Mouse (Mus musculus): ENCODE data around the gene Tnfrsf1a.

The Tnfrsf1a gene

DNA sequence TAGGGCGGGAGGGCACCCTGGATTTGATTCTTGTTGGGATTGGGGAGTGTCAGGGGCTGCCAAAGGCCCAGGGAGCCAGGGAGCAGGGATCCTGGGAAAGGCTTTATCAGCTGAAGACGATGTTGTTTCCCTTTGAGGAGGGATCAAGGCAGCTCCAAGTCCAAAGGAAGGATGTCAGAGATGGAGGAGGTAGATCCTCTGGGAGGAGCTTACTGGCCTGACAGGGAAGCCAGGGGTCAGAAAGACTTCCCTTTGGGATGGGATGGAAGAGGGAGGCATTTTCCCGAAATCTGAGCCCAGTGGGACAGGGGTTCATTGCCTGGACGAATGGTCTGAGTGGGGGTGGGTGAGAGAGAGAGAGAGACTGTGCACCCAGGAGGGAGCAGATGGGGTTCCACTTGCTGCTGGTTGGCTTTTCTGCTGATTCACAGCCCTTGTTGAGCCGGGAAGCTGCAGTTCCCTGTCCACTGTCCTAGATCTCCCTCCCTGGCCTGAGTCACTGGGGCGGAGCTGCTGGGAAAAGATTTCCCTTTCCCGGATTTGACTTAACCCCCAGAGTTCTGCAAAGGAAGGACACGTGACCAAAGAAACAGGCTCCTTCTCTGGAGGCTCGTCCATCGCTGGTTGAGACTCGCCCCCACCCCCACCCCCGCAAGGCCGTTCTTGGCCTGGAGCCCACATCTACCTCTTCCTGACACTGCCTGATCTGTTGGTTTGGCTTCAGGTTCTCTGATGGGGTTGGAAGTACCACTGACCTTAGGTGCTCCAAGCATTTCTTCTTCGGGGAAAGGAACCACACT lies 5.4 kb downstream of the Tnfrsf1a start:
- no peak for DNase-seq (ENCODE audit: low spot score)

DNA sequence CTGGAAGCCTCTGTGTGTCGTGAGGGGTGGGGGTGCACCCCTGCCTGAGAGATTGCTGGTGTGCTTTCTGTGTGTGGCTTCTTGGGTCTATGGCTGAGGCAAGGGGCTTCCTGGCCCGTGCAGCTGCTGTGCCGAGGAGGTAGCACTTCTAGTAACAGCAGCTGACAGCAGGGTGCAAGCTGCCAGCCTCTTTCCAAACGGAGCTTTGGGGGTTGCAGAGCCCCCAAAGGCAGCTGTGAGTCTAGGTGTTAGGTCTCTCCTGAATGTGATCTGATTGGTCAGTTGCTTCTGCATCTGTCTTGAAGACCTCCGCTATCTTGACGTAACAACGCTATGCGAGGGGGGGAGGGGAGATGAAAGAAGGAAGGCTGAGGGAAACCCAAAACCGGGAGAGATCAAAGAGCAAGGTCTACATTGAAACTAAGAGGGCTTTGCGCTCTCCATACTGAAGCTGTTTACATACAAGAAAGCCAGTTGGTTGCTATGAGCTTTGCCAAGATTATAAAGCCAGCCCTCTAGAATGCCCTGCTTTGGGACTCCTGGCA lies 6.1 kb downstream of the Tnfrsf1a start:
- no peak for DNase-seq (ENCODE audit: low spot score)

DNA sequence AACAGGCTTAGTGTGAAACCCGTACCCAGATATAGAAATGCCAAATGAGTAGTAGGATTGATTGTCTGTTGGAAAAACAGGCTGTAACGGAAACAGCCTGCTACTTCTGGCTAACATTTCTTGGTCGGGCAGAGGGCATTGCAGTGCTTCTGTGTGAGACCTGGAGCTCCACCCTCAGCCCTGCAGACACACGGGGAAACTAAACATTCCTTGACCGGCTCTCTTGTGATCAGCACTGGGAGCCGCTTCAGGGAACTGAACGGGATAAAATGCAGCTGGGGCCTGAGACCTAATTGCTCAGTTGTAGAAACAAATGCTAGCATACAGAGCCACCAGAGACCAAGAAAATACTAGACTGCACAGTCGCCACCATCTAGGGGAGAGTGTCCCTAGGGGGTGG lies 7.1 kb downstream of the Tnfrsf1a start:
- DNase-seq (ENCODE audit: low spot score): no peak

DNA sequence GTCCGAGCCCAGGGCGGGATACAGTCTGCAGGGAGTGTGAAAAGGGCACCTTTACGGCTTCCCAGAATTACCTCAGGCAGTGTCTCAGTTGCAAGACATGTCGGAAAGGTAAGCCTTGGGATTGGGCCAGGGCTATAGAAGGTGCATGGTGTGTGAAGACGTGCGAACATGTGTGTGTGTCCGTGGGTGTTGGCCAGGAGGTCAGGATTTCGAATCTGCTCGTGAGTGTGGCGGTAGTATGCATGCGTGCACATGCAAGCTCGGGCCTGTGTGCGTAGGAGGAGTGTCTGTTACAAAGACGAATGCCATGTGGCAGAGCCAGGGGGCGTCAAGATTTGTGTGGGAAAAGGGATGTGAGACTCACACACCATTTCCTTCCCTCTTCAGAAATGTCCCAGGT lies 8.2 kb downstream of the Tnfrsf1a start:
- no peak for DNase-seq (ENCODE audit: low spot score)

DNA sequence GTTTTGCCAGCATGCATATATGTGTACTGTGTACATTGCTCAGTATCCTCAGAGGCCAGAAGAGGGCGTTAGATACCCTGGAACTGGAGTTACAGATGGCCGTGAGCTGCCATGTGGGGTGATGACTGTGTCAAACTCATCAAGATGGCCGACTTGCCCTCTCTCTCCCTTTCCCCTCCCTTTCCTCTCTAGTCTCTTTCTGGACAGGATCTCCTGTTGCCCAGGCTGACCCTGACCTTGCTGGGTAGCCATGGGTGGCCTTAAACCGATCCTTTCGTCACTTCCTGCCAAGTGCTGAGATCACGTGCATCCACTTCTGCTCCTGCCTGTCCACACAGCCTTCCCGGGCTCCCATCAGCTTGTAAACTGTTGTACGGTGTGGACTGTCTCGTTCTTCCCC lies 10.8 kb downstream of the Tnfrsf1a start:
- DNase-seq (ENCODE audit: low spot score): no peak

DNA sequence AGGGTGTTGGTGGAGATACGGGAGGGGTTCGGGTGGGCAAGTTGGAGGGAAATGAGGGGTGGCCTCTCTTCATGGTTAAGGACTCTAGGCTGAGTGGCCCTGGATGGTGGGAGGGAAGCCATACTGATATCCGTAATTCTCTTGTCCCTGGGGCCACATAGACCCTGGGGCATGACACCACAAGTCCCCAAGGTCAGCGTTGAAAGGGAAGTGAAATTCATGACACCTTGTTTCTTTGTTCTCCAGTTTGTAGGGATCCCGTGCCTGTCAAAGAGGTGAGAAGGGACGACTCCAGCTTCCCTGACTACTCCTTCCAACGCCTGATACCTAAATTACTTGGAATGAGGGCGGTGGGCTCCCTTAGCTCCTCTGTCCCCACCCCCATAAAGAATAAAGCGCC lies 11.7 kb downstream of the Tnfrsf1a start:
- DNase-seq (ENCODE audit: low spot score): no peak

DNA sequence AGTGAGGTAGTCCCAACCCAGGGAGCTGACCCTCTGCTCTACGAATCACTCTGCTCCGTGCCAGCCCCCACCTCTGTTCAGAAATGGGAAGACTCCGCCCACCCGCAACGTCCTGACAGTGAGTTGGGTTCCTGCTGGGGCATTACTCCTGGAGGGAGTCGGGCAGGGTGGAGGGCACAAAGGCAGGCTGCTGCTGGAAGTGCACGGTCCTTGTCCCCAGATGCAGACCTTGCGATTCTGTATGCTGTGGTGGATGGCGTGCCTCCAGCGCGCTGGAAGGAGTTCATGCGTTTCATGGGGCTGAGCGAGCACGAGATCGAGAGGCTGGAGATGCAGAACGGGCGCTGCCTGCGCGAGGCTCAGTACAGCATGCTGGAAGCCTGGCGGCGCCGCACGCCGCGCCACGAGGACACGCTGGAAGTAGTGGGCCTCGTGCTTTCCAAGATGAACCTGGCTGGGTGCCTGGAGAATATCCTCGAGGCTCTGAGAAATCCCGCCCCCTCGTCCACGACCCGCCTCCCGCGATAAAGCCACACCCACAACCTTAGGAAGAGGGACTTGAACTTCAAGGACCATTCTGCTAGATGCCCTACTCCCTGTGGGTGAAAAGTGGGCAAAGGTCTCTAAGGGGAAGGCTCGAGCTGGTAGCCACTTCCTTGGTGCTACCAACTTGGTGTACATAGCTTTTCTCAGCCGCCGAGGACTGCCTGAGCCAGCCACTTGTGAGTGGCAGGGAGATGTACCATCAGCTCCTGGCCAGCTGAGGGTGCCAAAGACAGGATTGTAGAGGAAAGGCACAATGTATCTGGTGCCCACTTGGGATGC lies 12.5 kb downstream of the Tnfrsf1a start:
- DNase-seq (ENCODE audit: low spot score): no peak

DNA sequence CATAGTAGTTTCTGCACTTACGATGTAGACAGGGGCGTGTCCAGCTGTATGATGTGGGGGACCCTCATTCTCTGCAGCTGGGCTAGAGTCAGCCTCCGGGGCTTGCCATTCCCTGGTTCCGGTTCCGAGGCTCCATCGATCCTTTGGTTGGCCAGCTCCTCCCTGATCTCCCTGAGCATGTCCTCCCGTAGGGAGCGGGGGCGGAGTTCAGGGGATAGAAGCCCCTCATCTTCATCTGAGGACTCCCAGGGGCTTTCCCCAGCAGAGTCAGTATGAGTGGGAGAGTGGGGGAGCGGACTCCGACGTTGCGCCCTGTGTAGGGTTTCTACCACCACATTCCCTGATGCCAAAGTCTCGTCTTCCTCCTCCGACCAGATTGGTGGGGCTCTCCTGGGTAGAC lies 13.9 kb downstream of the Tnfrsf1a start:
- DNase-seq (ENCODE audit: low spot score): no peak

DNA sequence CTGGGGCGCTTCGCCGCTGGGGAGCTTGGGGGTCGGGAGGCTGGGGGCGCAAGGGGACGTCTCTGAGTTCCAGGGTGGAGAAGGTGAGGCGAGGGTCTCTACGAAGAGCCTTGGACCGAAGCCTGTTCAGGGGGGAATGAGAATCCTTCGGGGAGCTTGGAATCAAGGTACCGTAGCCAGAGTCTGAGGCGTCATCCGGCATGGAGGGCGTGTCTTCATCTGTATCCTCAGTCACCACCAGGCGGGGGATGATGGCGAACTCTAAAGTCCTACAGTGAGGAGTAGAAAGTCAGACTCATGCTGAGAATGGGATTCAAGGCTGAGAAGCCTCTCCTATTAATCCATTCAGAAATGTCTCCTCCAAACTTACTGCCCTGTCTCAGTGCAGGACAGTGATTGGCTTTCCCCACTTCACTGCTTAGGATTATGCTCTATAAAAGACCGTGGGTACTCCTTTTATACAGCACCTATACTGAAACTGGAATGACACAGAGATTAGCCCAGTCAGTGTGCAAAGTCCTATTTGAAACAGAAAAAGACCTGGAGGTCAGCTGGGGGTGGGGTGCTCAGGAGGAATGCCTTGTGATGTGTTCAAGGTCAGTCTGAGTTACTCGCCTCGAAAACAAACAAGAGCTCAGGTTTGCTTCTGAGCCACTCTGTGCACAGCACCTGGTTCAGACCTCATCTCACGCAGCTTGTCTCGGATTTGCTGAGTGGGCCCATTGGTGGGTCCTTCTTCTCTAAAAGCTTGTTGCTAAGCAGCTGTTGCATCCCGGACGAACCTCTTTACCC lies 14.5 kb downstream of the Tnfrsf1a start:
- DNase-seq (ENCODE audit: low spot score): no peak

DNA sequence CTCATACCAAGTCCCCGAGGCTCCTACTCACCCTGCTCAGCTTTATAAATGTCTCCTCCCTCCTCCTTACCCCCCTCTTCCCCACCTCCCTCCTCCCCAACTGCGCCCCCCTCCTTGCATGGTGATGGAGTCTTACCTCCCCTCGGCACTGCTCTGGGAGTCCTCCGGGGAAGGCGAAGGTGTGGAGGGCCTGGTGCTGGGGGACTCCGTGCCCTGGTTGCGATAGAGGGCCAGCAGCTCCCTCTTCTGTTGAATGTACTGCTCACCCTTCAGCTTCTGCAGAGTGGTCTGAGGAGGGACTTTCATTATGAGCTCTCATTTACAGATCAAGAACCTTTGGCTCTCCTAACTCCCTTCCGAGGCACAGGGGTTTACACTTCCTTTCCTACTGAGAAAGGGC lies 15.3 kb downstream of the Tnfrsf1a start:
- DNase-seq (ENCODE audit: low spot score): no peak

DNA sequence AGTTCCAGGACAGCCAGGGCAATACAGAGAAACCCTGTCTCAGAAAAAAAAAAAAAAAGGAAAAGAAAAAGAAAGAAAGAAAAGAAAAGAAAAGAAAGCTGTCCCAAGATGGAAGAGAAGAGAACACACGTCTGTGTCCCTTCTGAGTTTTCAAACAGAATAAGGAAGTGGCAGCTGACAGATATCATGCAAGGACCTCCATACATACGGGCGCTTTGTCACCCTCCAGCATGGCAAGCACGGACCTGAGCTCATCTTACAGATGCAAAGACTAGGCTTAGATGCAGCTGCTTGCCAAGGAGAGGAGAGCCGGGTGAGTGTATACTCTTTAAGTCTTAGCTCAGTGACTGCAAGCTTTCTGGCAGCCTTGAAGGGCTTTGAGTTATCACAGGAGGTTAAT lies 16.4 kb downstream of the Tnfrsf1a start:
- no peak for DNase-seq (ENCODE audit: low spot score)

DNA sequence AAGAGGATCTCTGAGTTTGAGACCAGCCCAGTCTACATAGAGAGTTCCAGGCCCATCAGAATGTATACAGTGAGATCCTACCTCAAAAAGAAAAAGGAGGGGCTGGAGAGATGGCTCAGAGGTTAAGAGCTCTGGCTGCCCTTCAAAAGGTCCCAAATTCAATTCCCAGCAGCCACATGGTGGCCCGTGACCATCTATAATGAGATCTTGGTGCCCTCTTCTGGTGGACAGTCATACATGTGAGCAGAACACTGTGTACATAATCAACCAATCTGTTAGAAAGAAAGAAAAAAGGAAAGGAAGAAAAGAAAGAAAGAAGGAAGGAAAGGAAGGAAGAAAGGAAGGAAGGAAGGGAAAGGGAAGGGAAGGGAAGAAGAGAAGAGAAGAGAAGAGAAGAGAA lies 17.0 kb downstream of the Tnfrsf1a start:
- no peak for DNase-seq (ENCODE audit: low spot score)

DNA sequence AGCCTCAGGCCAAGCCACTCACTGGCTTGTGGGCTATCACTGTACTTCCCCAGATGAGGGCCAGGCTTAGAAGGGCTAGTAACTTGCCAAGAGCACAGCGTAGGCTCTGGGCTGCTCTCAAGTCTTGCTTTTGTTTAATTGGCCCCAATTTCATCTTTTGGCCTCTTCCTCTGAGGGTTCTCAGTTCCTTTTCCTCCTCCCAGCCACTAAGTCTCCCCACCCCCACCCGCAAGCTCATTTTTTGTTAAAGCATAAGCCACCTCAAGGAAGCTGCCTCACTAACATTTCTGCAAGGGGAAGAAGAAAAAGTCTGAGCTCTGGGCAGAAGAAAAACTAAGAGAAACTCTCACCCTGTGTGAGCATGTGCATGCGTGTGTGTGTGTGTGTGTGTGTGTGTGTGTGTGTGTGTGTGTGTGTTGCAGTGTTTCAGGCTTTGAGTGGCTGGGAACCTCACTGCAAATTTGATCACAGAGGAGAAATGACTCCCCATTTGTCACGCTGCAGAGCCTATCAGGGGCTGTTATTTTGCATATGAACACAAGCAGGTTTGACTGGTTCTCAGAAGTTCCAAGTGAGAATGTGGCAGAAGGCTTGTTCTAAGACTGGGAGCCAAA lies 18.7 kb downstream of the Tnfrsf1a start:
- DNase-seq (ENCODE audit: low spot score): no peak

DNA sequence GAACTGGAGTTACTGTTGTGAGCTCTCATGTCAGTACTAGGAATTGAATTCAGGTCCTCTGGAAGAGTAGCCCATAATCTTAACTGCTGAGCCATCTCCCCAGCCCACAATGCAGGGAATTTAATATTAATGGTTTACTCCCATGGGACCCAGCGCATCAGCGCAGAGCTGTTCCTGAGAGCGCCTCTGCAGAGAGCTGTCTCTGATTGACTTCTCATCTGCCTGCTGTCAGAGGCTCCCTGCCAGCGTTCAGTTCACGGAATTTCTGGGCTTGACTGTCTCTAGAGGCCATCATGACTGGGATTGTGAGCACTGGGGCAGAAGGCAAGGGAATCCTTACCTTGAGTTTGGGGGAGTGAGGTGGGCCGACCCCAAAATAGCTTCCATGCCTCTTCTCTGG lies 27.9 kb downstream of the Tnfrsf1a start:
- DNase-seq (ENCODE audit: low spot score): no peak

DNA sequence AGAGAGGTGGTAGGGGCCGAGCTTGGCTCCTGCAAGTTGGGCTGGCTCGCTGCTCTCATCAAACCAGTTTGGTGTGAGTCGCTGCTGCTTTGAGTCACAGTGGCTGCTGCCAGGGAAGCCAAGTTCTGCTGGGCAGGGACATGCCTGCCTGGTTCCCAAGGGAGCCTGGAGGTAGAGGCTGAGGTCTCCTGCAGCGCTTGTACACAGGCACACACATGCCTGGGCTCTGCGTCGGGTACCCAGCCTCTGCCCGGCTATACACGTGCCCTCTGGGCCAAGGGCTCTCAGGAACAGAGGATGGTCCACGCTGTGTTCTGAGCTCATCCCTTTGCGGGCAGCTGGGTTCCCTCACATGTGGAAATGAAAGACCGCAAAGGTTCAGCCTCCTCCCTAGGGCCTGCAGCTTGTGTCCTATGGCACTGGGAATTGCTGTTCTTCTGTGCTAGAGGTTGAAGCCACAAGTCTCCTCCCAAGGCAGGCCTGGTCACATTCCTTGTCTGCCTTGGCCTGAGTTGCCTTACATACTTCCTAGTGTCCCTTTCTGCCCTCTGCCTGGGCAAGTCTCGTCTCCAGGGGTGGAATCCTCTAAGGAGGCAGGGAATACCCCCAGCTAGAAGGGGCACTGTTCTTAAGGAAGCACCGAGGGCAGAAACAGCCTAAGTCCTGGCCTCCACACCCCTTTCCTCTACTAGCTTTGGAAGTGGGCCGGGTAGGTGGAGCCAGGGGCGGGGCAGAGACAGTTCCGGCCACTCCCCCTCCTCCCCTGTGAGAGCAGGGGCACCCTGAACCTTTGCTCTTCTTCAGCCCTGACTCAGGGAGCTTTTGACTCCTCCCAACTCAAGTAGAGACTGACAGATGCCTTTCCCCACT lies 28.7 kb downstream of the Tnfrsf1a start:
- DNase-seq (ENCODE audit: low spot score): peak; percentile 22

DNA sequence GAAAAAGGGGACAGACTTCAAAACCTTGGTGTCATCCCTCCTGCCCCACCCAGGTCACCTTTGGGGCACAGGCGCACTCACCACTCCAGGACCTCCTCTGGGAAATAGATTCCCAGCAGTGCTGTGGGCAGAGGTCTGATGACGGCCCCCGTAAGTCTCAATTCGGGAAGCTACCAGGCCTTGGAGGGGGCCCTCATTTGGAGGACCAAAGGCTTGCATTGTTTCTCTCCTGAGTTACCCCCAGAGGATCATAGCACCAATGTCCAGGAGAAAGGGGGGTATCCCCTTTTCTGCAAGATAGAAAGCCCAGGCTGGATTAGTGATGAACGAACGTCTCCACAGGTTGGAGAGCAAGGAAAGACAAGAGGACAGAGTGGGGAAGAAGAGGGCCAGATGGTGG lies 29.5 kb downstream of the Tnfrsf1a start:
- no peak for DNase-seq (ENCODE audit: low spot score)

DNA sequence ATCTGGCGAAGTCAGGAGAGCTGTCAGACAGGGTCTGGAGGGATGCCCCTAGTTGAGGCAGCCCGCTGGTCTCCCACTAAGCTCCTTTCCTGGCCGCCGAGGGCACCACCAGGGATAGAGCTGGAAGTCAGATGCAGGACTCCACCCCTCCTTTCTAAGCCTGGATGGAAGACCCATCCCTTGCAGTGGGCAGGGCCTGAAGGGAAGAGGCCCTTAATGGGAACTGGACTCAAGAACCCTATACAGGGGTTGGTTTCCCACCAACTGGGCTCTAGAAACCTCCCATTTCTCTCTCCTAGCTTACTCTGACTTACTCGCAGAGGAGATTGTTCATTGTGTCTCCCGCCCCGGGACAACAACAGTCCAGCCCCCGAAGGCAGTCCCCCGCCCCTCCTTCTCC lies 30.6 kb downstream of the Tnfrsf1a start:
- no peak for DNase-seq (ENCODE audit: low spot score)

DNA sequence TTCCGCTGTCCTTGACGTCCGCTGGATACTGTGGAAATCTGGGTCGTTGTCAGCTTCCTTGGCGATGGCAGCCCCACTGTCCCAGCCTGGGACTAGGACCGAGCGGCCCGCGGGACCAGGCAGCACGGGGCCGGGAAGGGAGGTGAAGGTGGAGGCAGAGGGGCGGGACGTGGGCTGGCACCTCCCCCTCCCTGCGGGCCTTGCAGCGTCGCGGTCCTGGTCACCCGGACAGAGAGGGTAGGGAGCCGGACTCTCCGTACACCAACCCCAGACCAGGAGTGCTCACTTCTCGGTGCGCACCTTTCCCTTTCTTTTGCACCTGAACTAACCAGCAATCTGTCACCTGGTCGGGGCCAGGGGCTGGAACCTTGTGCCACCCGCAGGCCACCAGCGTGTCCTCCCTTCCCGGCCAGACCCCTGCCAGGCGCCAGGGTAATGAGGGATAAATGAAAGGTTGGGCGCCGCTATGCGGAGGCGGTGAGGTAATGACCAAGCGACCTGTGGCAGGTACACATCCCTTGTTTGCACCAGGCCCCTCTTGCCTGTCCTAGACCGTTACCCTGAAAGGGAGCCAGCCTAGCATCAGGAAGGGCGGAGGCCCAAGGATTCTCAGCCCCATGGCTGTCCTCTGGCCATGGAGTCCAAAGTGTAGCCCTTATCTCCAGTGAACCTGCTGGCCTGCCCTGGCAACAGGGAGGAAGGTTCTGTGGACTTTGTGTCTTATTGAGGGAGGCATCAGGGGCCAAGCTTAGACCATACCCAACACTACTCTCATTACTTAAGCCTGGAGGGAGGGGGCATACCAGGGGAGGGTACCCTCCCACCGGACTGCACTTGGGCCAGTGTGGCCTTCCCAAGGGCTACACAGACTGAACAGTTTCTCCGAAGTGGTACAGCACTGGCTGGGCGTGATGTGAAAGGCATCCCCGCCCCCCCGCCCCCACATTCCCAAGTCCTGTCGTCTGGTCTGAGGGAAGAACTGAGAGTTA lies 31.5 kb downstream of the Tnfrsf1a start, which contains the start of gene Plekhg6:
Gene Plekhg6 (minus strand): TSS at position 422 of the 989 bp plus-strand sequence.
- DNase-seq (ENCODE audit: low spot score): no peak

DNA sequence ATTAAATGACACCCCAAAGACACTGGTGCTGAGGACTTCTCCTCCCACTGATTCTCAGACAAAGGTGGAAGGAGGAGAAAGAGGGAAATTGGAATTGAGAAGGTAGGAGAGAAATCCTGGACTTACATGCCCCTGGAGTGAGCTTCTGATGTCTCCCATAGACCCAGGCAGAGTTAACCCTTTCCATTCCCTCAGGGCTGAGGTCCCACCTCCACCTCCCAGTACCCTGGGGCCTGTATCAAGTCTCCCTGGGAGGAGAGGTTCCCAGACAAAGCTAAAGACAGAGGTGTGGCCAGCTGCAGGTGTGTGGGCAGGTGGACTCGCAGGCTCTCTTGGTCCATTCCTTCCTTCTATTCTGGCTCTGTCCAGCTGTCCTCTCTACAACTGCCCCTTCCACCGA lies 32.9 kb downstream of the Tnfrsf1a start:
- no peak for DNase-seq (ENCODE audit: low spot score)
